Mouse (Mus musculus) limb, embryonic 14.5 days (tissue): ENCODE measurements at regions not wholly inside any gene's neighbourhood (a gene's known extent, or its start where the extent isn't known, plus 50 kb on each side); places are given as distances from the start of the nearest gene placed in this dataset.
A peak's percentile ranks its signal among the peaks of the same experiment; 100 is the strongest.

ENCODE experiments used
- ATAC-seq: fragments of 200-750 bp; cut with Nextera tagmentation; 2 replicates; pipeline ENCODE4 v1.8.0; 2017; ENCODE audit warnings: low read depth, moderate number of reproducible peaks, moderate TSS enrichment; ENCODE audit not compliant: low FRiP score
- DNase-seq: peaks from one replicate; pipeline ENCODE4 v3.0.0-alpha.2; 2015; ENCODE audit warnings: low spot score
- H3K27ac ChIP-seq: fragments of 300-500 bp; sonication (generic); replicated peaks from 2 replicates; pipeline ENCODE4 v1.5.1; 2014; ENCODE audit warnings: low read depth, mild to moderate bottlenecking, low read length, moderate library complexity, mixed read lengths
- H3K27me3 ChIP-seq: fragments of 300-500 bp; sonication (generic); 2 replicates; pipeline ENCODE4 v1.6.1; 2014; ENCODE audit warnings: low read length, mixed read lengths; ENCODE audit not compliant: control insufficient read depth, insufficient read depth
- H3K36me3 ChIP-seq: fragments of 300-500 bp; sonication (generic); 2 replicates; pipeline ENCODE4 v1.6.1; 2014; ENCODE audit warnings: mild to moderate bottlenecking, low read length, moderate library complexity, mixed read lengths; ENCODE audit not compliant: control insufficient read depth, insufficient read depth
- H3K4me1 ChIP-seq: fragments of 300-500 bp; sonication (generic); 2 replicates; pipeline ENCODE4 v1.6.1; 2014; ENCODE audit warnings: antibody characterized with exemption, low read length, mixed read lengths; ENCODE audit not compliant: control insufficient read depth, insufficient read depth
- H3K4me2 ChIP-seq: fragments of 300-500 bp; sonication (generic); replicated peaks from 2 replicates; pipeline ENCODE4 v1.6.1; 2014; ENCODE audit warnings: low read depth, mild to moderate bottlenecking, low read length, moderate library complexity; ENCODE audit not compliant: severe bottlenecking
- H3K4me3 ChIP-seq: fragments of 300-500 bp; sonication (generic); replicated peaks from 2 replicates; pipeline ENCODE4 v1.5.1; 2014; ENCODE audit warnings: low read length
- H3K9ac ChIP-seq: fragments of 300-500 bp; sonication (generic); 2 replicates; pipeline ENCODE4 v1.6.1; 2014; ENCODE audit warnings: mild to moderate bottlenecking, low read depth, low read length, moderate library complexity; ENCODE audit not compliant: severe bottlenecking
- H3K9me3 ChIP-seq: fragments of 300-500 bp; sonication (generic); 2 replicates; pipeline ENCODE4 v1.6.1; 2016; ENCODE audit warnings: low read length; ENCODE audit not compliant: control insufficient read depth
- POLR2A ChIP-seq: fragments of 200-500 bp; IDR thresholded peaks from 2 replicates; pipeline ENCODE4 v1.8.0; 2012; ENCODE audit warnings: inconsistent platforms, mild to moderate bottlenecking, moderate library complexity, borderline replicate concordance; ENCODE audit not compliant: insufficient read depth, insufficient read length; ENCODE audit errors: extremely low read depth
- WGBS: fragments of 180-500 bp; shearing (Covaris S2); extraction: QIAGEN DNeasy Blood & Tissue Kit; methylation state at CpG from one replicate; pipeline ENCODE4 v1.1.7; 2014; 5-methylcytosine and 5-hydroxymethylcytosine counted together

DNA sequence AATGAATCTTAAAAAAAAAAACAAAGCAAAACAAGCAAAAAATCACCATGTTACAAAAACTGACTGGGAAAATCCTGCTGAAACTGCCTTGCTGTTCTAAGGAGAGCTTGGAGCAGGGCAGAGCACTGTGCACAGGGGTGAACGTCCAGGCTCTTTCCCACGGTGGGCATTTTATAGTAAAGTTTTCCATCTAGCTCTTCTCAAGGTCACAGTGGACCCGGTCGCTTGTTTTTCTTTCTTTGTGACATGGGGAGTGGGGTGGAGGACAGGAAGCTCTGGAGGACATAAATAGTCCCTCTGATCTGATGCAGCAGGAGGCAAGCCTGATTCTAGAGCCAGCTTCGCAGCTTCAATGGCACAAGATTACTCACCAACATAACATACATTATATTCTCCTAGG is 395.9 kb upstream of the Zmiz1 start:
- Histone ChIP-seq H3K36me3 (no peaks in the 10 kb centered on the region), H3K4me1 (peaks cover 44% of the 10 kb centered on the region), H3K4me3 (no peak overlapping the region), H3K27ac (no peak overlapping the region), H3K27me3 (no peaks in the 10 kb centered on the region), H3K4me2 (no peak overlapping the region), H3K9me3 (no peaks in the 10 kb centered on the region), H3K9ac (no peak overlapping the region)
- no peak for DNase-seq
- no peak for TF ChIP-seq POLR2A
- ATAC-seq, result no peak
- WGBS, result 53% methylated on average over 5 of the region's 5 CpGs

DNA sequence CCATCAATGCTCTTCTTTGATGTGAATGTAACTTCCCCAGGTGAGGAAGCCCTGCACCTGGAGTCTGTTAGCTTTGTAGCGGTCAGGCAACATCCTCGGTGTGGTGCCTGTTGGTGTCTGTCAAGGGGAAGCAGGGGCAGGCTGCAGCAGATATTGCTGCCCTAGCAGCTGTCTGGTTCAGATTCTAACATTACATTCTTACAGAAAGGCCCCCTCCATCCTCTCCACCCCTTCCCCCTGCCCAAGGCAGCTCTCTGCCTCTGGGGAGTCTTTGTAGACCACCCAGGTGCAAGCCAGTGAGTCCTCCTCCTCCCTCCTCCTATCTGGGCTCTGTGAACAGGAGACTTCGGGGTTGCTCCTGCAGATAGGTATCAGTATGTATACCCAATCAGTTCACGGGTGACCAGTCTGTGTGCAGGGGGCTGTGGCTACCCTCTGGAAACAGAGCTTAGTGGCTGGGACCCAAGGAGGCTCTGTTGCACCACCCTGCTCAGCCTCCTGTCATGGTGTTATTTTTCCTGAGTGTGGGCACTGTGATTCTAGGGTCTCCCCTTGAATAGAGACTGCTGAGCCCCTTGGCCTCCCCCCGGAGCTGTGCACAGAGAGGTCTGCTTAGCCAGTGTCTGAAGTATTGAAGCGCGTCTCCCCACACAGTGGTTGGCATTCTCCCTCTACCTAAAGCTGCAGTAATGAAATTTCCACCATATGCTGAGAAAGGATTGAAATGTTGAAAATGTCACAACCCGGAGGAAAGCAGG is 394.6 kb upstream of the Zmiz1 start:
- no peak for TF ChIP-seq POLR2A
- H3K4me1 ChIP-seq, result peaks cover 51% of the 10 kb centered on the region
- WGBS, result 22% methylated on average over 8 of the region's 8 CpGs
- peak; percentile 75 for ATAC-seq
- H3K9ac ChIP-seq, result no peak overlapping the region
- H3K27me3 ChIP-seq, result no peaks in the 10 kb centered on the region
- H3K36me3 ChIP-seq, result no peaks in the 10 kb centered on the region
- peak overlapping the region; percentile 40; the same call in 1 of the 2 replicates for H3K27ac ChIP-seq
- no peak overlapping the region for H3K4me2 ChIP-seq
- H3K4me3 ChIP-seq, result no peak overlapping the region
- DNase-seq, result no peak
- no peaks in the 10 kb centered on the region for H3K9me3 ChIP-seq

DNA sequence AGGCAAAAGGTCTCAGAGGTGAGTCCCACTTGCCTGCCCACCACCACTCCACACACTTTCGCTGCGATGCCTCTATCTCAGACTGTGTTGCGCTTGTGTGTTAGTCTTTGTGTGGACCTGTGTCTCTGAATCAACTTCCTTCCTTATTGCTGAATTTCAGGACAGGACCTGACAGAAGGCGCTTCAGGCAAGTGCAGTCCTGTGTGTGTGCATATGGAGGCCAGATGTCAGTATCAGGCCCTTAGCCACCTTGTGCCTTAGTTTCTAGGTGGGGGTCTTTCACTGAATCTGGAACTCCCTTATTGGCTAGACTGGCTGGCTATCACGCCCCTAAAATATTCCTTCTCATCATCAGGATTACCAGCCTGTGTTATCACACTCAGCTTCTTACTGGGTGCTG is 391.6 kb upstream of the Zmiz1 start:
- WGBS, result 62% methylated on average over 5 of the region's 5 CpGs
- ATAC-seq (no peak), DNase-seq (no peak)
- no peak for TF ChIP-seq POLR2A
- no peak overlapping the region for H3K27ac ChIP-seq
- H3K4me3 ChIP-seq, result no peak overlapping the region
- H3K4me2 ChIP-seq, result no peak overlapping the region
- no peaks in the 10 kb centered on the region for H3K9me3 ChIP-seq
- H3K9ac ChIP-seq, result no peak overlapping the region
- H3K4me1 ChIP-seq, result peaks cover 55% of the 10 kb centered on the region
- H3K36me3 ChIP-seq, result no peaks in the 10 kb centered on the region
- H3K27me3 ChIP-seq, result no peaks in the 10 kb centered on the region

DNA sequence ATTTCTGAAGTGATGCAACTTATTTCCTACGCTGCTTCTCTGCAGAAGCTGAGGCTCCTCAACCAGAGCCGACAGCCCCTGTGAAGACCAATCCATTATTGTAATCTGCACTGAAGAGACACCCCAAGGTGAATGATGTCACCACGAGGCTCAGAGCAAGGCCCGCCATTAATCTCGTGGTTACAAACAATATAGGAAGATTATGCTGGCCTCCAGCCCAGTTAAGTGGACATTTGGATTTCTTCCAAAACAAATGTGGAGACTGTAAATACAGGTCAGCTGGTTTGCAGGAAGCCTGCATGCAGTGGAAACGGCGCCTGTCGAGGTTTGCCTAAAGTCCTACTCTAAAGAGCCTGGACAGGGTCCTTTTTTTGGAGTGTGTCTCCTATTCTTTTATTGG is 390.6 kb upstream of the Zmiz1 start:
- no peaks in the 10 kb centered on the region for H3K27me3 ChIP-seq
- no peaks in the 10 kb centered on the region for H3K36me3 ChIP-seq
- no peak for TF ChIP-seq POLR2A
- no peak overlapping the region for H3K4me2 ChIP-seq
- H3K9me3 ChIP-seq, result no peaks in the 10 kb centered on the region
- peaks cover 51% of the 10 kb centered on the region for H3K4me1 ChIP-seq
- no peak overlapping the region for H3K27ac ChIP-seq
- DNase-seq (peak; percentile 72), ATAC-seq (no peak; the same call in 1 of the 2 replicates)
- H3K4me3 ChIP-seq, result no peak overlapping the region
- WGBS, result 29% methylated on average over 8 of the region's 8 CpGs
- H3K9ac ChIP-seq, result no peak overlapping the region

DNA sequence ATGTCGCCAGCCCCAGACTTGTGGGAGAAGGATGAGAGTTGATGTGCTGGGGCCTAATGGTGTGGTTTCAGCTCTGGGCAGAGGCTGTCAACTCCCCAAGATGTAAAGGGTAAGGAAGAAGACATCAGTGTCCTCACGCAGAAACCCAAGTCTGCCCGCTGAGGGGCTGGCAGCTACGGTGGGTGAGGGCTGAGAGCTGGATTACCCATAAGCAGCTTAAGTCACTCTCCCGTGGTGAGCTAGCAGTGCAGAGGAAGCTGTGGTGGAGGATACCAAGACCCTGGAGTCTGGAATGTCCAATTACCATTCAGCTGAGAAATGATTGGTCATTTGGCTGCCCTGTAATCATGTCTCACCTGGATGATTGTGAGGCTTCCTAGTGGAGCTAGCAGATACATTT is 385.8 kb upstream of the Zmiz1 start:
- H3K9ac ChIP-seq, result no peak overlapping the region
- H3K4me1 ChIP-seq, result peaks cover 11% of the 10 kb centered on the region
- H3K4me3 ChIP-seq, result no peak overlapping the region
- H3K36me3 ChIP-seq, result no peaks in the 10 kb centered on the region
- no peaks in the 10 kb centered on the region for H3K9me3 ChIP-seq
- ATAC-seq (no peak), DNase-seq (no peak)
- WGBS, result 59% methylated on average over 5 of the region's 5 CpGs
- no peaks in the 10 kb centered on the region for H3K27me3 ChIP-seq
- no peak for TF ChIP-seq POLR2A
- no peak overlapping the region for H3K4me2 ChIP-seq
- H3K27ac ChIP-seq, result no peak overlapping the region
